Mouse (Mus musculus) cerebellum, postnatal 4 days (tissue): Measurements from ENCODE around the gene Stx1a.
"Not testable (repeated sequence)": the region's sequence is repeated elsewhere in the genome, so short reads cannot be mapped to it uniquely, and the experiment has no call there.

Source experiments
- DNase-seq, 2 experiments: peaks; one replicate each; pipeline ENCODE4 v3.0.0; 2022; ENCODE audit warnings: low spot score in 2 of 2, mixed read lengths in 1 of 2

Stx1a gene

GRCm38 (mm10) chr5:135040777-135041176 lies 17.5 kb downstream of the Stx1a start:
- no peak for DNase-seq

GRCm38 (mm10) chr5:135042105-135042788 lies 19.0 kb downstream of the Stx1a start:
- DNase-seq = no peak

- DNase-seq = no peak
These were observed 21.3 kb downstream of the Stx1a start for GRCm38 (mm10) chr5:135044575-135044974.

DNA sequence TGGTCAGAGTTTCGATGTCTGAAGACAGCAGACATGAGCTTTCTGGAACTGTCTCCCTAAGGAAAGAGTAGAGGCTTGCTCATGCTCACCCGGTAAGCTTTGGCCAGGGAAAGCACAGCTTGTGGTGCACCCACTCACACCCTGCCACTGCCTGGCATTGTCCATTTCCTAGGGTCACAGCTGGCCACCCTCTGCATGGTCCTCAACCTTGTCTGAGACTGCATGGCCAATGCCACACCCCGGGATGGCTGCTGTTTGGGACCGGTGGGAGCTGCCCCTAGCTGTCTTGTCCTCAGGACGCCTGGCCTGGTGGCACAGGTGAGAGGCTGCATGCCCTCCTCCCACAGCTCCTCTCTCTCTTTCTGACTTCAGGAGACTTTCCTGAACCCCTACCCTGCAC lies 25.3 kb downstream of the Stx1a start:
- no peak for DNase-seq

- DNase-seq = not testable (repeated sequence)
These were observed 26.0 kb downstream of the Stx1a start for GRCm38 (mm10) chr5:135049268-135049667.

GRCm38 (mm10) chr5:135053356-135053755 lies 30.1 kb downstream of the Stx1a start:
- no peak for DNase-seq

- DNase-seq = peak; percentile 98 to 99
These were observed 40.5 kb downstream of the Stx1a start, which contains the start of gene Dnajc30 for GRCm38 (mm10) chr5:135063629-135064381. Gene Dnajc30, plus strand, starts transcription at chr5:135064202.

- DNase-seq = no peak
These were observed 41.1 kb downstream of the Stx1a start for GRCm38 (mm10) chr5:135064382-135064766.

DNA sequence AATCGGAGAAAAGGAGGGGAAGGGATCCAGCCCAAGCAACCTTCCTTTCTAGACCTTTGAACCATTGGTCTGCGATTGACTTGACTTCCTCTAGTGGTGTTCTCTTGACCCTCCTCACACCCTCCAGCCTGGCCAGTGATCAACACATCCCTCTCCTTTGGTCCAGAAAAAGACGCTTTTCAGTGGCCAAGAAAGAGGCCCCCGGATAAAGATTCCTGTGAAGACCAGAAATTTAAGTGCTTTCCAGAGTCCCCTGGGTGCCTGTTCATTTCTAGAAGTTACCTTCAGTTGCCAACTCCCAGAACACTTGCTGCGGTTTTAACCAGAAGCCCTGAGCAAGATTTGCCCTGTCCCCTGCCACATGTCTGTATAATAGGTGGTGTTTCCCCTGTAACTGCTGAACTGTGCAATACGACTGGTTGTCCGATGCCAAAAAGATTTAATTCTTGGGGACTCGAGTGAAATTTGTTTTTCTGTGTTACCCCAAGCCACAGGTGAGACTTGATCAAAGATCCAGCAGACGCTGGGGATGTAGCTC lies 41.7 kb downstream of the Stx1a start, which contains the start of gene Bud23:
Gene Bud23 (minus strand): TSS at position 51 of the 538 bp plus-strand sequence.
- not testable (repeated sequence) for DNase-seq

DNA sequence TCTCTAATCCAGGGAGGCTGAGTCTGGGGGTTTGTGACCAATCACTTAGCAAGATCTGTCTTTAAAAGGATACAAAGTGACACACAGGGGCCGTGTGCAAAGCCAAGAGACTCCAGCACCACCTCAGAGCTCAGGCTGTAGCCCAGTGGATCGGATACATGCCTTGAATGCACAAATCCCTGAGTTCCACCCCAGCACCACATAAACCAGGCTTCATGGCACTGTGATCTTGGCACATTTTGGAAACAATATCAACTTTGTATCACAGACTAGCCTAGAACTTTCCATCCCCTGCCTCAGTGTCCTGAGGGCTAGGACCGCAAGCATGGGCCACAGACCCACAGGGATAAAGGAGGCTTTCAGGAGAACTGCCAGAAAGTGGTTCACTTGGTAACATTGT lies 42.7 kb downstream of the Stx1a start:
- no peak for DNase-seq

GRCm38 (mm10) chr5:135070448-135070847 lies 47.2 kb downstream of the Stx1a start:
- DNase-seq = no peak

- DNase-seq = no peak
These were observed 48.8 kb downstream of the Stx1a start for GRCm38 (mm10) chr5:135072061-135072460.

- DNase-seq = no peak
These were observed 49.4 kb downstream of the Stx1a start for GRCm38 (mm10) chr5:135072720-135073119.

GRCm38 (mm10) chr5:135073349-135074150 lies 50.3 kb downstream of the Stx1a start:
- no peak for DNase-seq

DNA sequence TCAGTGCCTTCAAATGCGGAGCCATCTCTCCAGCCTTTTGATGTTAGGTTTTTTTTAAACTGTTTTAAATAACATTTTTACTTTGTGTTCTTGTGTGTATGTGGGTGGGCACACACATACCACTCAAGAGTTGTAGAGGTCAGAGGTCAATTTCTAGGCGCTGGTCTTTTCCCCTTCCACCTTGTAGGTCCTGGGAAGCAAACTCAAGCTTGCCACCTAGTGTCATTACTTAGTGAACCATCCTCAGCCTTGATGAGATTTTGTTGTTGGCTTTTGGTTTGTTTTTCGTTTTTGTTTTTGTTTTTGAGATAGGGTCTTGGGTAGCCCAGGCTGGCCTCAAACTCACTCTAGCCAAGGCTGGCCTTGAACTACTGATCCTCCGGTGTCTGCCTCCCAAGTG lies 52.4 kb downstream of the Stx1a start:
- DNase-seq = no peak

- DNase-seq = no peak
These were observed 53.1 kb downstream of the Stx1a start for GRCm38 (mm10) chr5:135076368-135076767.

DNA sequence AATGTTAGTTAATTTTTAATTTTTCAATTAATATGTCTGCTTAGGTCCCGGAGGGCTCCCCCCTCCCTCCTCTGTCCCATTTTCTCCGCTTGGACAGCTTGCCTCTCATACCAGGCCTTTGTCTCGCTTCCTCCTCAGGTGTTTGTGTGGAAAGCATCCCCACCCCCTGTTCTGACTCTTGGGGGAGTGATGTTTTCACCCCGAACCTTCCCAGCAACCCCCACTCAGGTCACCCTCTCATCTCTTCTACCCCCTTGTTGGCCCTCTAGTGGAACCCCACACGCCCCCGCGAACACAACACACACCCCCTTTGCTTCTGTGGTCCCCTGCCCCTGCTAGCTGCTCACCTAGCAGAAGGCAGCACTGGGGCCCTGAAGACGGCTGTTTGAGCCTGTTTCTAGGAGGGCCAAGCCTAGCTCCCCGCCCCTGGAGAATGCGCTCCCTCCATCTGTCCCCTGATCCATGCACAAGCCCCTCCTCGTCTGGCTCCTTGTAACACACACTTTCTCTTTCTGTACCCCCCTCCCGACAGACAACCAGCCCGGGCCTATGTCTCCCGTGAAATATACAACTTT lies 53.7 kb downstream of the Stx1a start:
- DNase-seq = peak in 1 of 2 experiments; percentile 47

DNA sequence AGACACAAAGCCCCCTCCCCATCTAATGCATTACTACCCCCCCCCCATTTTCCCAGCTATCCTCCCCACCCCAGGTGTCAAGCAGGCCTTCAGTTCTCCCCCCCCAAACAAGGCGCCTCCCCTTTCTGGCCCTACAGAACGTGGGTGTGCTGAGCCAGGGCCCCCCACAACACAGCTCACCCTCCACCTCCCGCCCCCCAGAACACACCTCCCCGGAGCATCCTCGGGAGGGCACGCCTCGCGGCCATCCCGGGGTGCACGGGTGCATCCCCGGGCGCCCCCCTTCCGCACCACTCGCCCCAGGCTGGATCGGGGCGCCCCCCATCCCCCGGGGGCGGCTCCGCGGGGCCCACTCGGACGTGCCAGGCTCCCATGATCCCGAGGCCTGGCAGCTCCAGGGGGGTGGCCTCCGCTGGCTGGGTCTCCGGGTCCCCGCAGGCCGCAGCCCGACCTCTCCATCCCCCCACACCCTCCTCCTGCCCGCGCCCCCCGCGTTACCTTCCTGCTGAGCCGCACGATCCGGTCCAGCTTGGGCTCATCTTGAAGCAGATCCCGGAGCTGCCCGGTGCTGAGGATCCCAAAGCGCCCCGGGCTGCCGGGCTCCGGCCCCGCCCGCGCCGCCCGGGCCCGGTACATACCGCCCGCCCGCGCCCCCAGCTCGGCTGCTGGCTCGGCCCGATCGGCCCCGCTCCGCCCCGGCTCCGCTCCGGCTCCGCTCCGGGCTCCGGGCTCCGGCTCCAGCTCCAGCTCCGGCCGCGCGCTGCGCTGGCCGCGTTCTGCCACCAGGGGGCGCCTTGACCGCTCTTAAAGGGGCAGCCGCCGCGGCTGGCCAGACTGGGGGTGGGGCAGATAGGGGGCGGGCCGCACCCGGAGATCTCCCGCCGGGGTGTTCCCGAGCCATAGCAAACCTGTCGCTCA lies 54.5 kb downstream of the Stx1a start, which contains the start of gene Vps37d:
Gene Vps37d (minus strand): TSS at position 703 of the 918 bp plus-strand sequence.
- peak; percentile 96 to 100 for DNase-seq

GRCm38 (mm10) chr5:135078482-135078810 lies 55.2 kb downstream of the Stx1a start:
- no peak for DNase-seq

- no peak for DNase-seq
These were observed 56.3 kb downstream of the Stx1a start for GRCm38 (mm10) chr5:135079578-135079977.
